Mouse (Mus musculus): ENCODE data around the gene Zc3h13.

- TF ChIP-seq POLR2A (IDR thresholded peaks at IDR 0.05; ENCODE audit: low read depth, low read length), result no peak
- no peak for TF ChIP-seq CTCF (IDR thresholded peaks at IDR 0.05; ENCODE audit: extremely low read depth, insufficient read length, insufficient replicate concordance, low read depth, low read length)
These were observed 30.3 kb downstream of the Zc3h13 start for GRCm38 (mm10) chr14:75314484-75314883.

All from small intestine, adult 2 months (tissue).